Mouse (Mus musculus) retina, adult 2 months (tissue): ENCODE measurements around the gene Apol10a.
"Not testable (repeated sequence)": the region's sequence is repeated elsewhere in the genome, so short reads cannot be mapped to it uniquely, and the experiment has no call there.

Experiments
- DNase-seq: peaks from one replicate; pipeline ENCODE4 v3.0.0-alpha.2; 2012; ENCODE audit warnings: low read depth, low spot score

Apol10a gene

DNA sequence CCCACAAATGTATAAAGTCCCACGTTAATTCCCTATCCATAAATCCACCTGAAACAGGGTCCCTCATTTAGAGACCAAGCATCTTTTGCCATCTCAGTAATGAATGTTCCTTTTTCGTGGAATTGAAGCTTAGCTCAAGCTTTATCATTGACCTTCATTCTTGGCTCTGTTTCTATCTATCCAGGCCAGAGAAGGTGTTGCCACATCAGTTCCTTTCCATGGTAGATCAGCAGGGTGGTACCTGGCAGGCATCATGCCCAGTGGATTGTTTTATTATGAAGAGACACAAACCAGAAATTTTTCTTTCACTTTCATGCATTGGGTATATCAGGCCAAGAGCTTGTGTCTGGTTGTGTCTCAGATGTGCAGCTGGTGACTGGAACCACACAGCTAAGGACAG lies at the start of gene Apol10a:
Gene Apol10a, plus strand, starts transcription at position 355 of the 400 bp plus-strand sequence.
- not testable (repeated sequence) for DNase-seq

GRCm38 (mm10) chr15:77428690-77429448 lies 48.0 kb upstream of the Apol10a start:
- not testable (repeated sequence) for DNase-seq

GRCm38 (mm10) chr15:77444746-77445145 lies 32.1 kb upstream of the Apol10a start:
- DNase-seq: not testable (repeated sequence)

- DNase-seq: not testable (repeated sequence)
Measured at GRCm38 (mm10) chr15:77445668-77446067, 31.2 kb upstream of the Apol10a start.

GRCm38 (mm10) chr15:77447392-77447791 lies 29.5 kb upstream of the Apol10a start, which contains the start of gene Apol7b:
Gene Apol7b (minus strand): TSS chr15:77447492.
- DNase-seq: not testable (repeated sequence)

DNA sequence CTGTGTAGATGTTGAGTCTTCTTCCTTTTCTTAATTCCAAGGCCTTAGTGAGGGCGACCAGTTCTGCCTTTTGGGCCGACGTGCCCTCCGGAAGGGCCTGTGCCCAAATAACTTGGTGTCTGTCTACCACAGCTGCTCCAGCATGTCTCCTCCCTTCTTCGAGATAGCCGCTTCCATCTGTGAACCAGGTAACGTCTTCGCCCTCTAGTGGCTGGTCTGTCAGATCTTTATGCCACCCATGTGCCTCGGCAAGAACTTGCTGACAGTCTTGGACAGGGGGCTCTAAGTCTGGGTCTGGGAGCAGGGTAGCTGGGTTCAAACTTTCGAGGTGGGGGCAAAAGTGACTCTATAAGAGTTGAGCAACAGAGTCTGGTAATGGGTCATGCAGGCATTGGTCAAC lies 26.9 kb upstream of the Apol10a start:
- not testable (repeated sequence) for DNase-seq

- not testable (repeated sequence) for DNase-seq
Measured at GRCm38 (mm10) chr15:77474699-77475390, 2.0 kb upstream of the Apol10a start.

DNA sequence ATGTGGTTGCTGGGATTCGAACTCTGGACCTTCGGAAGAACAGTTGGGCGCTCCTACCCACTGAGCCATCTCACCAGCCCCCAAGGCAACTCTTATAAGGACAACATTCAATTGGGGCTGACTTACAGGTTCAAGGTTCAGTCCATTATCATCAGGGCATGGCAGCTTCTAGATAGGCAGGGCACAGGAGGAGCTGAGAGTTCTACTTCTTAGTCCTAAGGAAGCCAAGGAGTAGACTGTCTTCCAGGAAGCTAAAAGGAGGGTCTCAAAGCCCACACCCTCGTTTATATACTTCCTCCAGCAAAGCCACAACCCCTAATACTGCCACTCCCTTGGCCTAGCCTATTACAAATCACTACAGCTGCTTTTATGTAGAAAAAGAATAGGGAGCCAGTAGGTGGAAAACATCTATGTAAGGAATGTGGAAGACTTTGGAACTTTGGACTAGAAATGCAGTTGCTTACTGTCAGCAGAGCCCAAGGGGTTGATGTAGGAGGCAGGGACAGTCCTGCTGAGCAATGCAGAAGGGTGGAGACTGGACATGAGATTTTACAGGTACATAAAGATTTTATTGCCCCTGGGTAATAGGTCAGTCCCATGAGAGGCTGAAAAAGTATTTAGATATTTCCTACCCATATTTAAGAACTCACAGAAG lies 5.4 kb downstream of the Apol10a start:
- no peak for DNase-seq

DNA sequence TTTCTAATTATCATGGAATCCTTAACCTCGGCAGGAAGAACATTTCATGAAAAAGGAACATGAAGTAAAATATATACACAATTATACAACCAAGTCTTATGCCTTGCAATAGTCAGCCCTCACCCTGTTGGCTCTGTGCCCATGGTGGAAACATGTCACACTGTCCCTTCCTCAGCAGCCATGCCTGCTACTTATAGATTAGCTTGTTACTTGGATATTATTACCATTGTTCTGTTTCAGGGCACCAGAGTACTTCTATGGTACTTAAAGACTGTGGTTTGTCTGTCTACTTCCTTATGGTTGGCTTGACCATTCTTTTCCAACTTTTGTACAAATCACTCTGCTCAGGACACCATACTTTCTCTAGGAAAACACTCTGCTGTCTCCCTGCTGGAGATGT lies 16.3 kb downstream of the Apol10a start:
- DNase-seq: not testable (repeated sequence)

- not testable (repeated sequence) for DNase-seq
Measured at GRCm38 (mm10) chr15:77494694-77495093, 17.8 kb downstream of the Apol10a start.

GRCm38 (mm10) chr15:77507966-77508365 lies 31.1 kb downstream of the Apol10a start, which contains the start of gene Apol11a:
Gene Apol11a (plus strand): TSS chr15:77508271.
- DNase-seq: not testable (repeated sequence)

GRCm38 (mm10) chr15:77520596-77520995 lies 43.7 kb downstream of the Apol10a start:
- not testable (repeated sequence) for DNase-seq

DNA sequence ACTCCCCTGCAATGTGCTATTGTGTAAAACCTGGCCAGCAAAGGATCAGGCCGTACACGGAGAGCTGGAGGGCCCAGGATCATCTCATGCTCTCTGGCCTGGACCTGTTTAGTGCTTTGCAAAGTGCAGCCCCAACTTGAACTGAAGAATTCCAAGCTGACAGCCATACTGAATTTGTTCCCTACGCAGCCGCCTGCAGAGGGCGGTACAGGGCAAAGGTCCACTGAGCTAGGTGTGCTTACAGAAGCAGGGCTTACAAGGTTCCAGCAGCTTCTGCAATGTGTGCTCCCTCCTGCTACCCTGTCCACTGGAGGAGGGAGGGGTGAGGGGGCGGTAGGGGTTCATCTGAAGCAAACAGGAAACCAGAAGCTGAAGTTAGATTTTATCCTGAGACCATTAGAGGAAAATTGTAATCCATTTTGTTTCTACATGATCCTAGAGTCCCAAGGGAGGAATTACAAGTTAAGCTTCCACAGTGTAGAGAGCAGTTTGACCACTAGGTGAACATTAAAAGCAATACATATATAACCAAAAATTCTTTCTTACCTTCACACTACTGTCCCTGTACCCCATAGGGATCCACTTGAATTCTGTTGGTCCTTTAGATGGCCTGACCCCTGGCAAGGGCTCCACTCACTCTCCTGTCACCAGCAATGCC lies 46.5 kb downstream of the Apol10a start:
- DNase-seq: not testable (repeated sequence)

DNA sequence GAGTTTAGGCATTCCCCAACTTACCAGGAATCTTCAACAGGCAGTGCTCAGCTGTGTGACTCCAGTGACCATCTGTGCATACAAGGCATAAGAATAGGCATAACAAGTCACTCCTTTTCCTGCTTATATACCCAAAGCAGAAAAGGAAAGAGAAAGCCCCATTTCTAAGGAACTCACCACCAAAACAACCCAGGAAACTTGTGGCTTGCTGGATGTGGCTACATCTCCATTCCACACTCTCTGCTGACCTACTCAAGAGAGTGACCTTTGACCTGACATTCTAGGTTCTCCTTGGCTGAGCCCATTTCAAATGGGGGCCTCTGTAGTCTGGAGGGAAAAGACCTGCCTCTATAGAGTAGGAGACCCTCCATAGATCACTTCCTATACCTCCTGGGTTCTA lies 56.4 kb downstream of the Apol10a start, which contains the start of gene Apol7c:
Gene Apol7c, minus strand, starts transcription at position 101 of the 400 bp plus-strand sequence.
- no peak for DNase-seq

GRCm38 (mm10) chr15:77539221-77539620 lies 62.4 kb downstream of the Apol10a start:
- DNase-seq: not testable (repeated sequence)
